Mouse (Mus musculus) spleen, adult 2 months (tissue): ENCODE measurements around the gene Cep295nl. TPM values are rescaled to one million over a fixed set of nuclear protein-coding genes. Genes with fewer than 3 reads are reported as not detected.

ENCODE experiments used
- DNase-seq, 2 experiments: peaks; one replicate each; pipeline versions ENCODE4 v3.0.0 to v3.0.0-alpha.2; 2012 to 2021; ENCODE audit warnings: low spot score in 2 of 2, low read depth in 1 of 2
- H3K27ac ChIP-seq: fragments of 200-500 bp; 2 replicates; pipeline ENCODE4 v1.5.1; 2012; ENCODE audit warnings: low read length, inconsistent platforms; ENCODE audit not compliant: insufficient read depth
- H3K27me3 ChIP-seq: fragments of 200-500 bp; 2 replicates; pipeline ENCODE4 v1.6.1; 2012; ENCODE audit warnings: mild to moderate bottlenecking, moderate library complexity, low read length, inconsistent platforms; ENCODE audit not compliant: control insufficient read depth, insufficient read depth
- H3K36me3 ChIP-seq: fragments of 200-500 bp; 2 replicates; pipeline ENCODE4 v1.6.1; 2012; ENCODE audit warnings: mild to moderate bottlenecking, low read length, inconsistent platforms; ENCODE audit not compliant: control insufficient read depth, insufficient read depth
- H3K4me1 ChIP-seq: fragments of 200-500 bp; 2 replicates; pipeline ENCODE4 v1.6.1; 2011; ENCODE audit warnings: inconsistent platforms; ENCODE audit not compliant: control insufficient read depth, insufficient read depth, insufficient read length
- H3K4me3 ChIP-seq: fragments of 200-500 bp; 2 replicates; pipeline ENCODE4 v1.5.1; 2011; ENCODE audit warnings: mild to moderate bottlenecking, inconsistent platforms; ENCODE audit not compliant: insufficient read depth, insufficient read length; ENCODE audit errors: extremely low read depth
- CTCF ChIP-seq: fragments of 200-500 bp; IDR thresholded peaks from 2 replicates; pipeline ENCODE4 v1.5.1; 2011; ENCODE audit warnings: mild to moderate bottlenecking, inconsistent platforms; ENCODE audit not compliant: insufficient read depth, insufficient read length, insufficient replicate concordance; ENCODE audit errors: extremely low read depth
- POLR2A ChIP-seq: fragments of 200-500 bp; IDR thresholded peaks from 2 replicates; pipeline ENCODE4 v1.6.1; 2011; ENCODE audit warnings: low read depth, low read length, inconsistent platforms
- WGBS: fragments of 180-500 bp; shearing (Covaris S2); methylation state at CpG from one replicate; pipeline ENCODE4 v1.1.7; 2018; 5-methylcytosine and 5-hydroxymethylcytosine counted together
- polyA plus RNA-seq: library from polyadenylated mRNA; depleted of rRNA; stranded (reverse); fragments of >200 nt; gene quantifications from 2 replicates; pipeline ENCODE4 v1.2.3, GENCODE M21; 2012

Gene Cep295nl
- polyA plus RNA-seq, 1 experiment, result not detected

GRCm38 (mm10) chr11:118330777-118331176, 11.5 kb downstream of the Cep295nl start:
- no peaks in the 10 kb centered on the region; the same call in 1 of the 2 replicates for H3K4me1 ChIP-seq
- H3K27me3 ChIP-seq, result no peaks in the 10 kb centered on the region
- H3K36me3 ChIP-seq, result no peaks in the 10 kb centered on the region
- DNase-seq, result no peak
- no peak overlapping the region for H3K27ac ChIP-seq
- 94% methylated on average over 16 of the region's 16 CpGs for WGBS
- no peak overlapping the region for H3K4me3 ChIP-seq
- TF ChIP-seq CTCF (no peak), POLR2A (no peak)

GRCm38 (mm10) chr11:118330361-118330760, 11.9 kb downstream of the Cep295nl start:
- no peak for TF ChIP-seq CTCF
- no peak for TF ChIP-seq POLR2A
- H3K27me3 ChIP-seq, result no peaks in the 10 kb centered on the region
- H3K27ac ChIP-seq, result no peak overlapping the region
- no peak for DNase-seq
- no peaks in the 10 kb centered on the region; the same call in 1 of the 2 replicates for H3K4me1 ChIP-seq
- no peaks in the 10 kb centered on the region for H3K36me3 ChIP-seq
- no peak overlapping the region for H3K4me3 ChIP-seq
- 92% methylated on average over 14 of the region's 14 CpGs for WGBS

- WGBS, result 87% methylated on average over 5 of the region's 5 CpGs
- Histone ChIP-seq H3K27me3 (no peaks in the 10 kb centered on the region), H3K27ac (no peak overlapping the region), H3K4me1 (no peaks in the 10 kb centered on the region; the same call in 1 of the 2 replicates), H3K4me3 (no peak overlapping the region), H3K36me3 (no peaks in the 10 kb centered on the region)
- no peak for TF ChIP-seq POLR2A
- no peak for TF ChIP-seq CTCF
- DNase-seq, result no peak
Measured at GRCm38 (mm10) chr11:118328947-118329346, 13.4 kb downstream of the Cep295nl start.

GRCm38 (mm10) chr11:118328511-118328910, 13.8 kb downstream of the Cep295nl start:
- Histone ChIP-seq H3K27ac (no peak overlapping the region), H3K27me3 (no peaks in the 10 kb centered on the region), H3K36me3 (no peaks in the 10 kb centered on the region), H3K4me1 (no peaks in the 10 kb centered on the region; the same call in 1 of the 2 replicates), H3K4me3 (no peak overlapping the region)
- TF ChIP-seq CTCF (no peak), POLR2A (no peak)
- no peak for DNase-seq
- 91% methylated on average over 6 of the region's 6 CpGs for WGBS

- Histone ChIP-seq H3K4me1 (no peaks in the 10 kb centered on the region; the same call in 1 of the 2 replicates), H3K36me3 (no peaks in the 10 kb centered on the region), H3K4me3 (no peak overlapping the region), H3K27me3 (no peaks in the 10 kb centered on the region), H3K27ac (peak overlapping the region; percentile 45)
- WGBS, result 90% methylated on average over 24 of the region's 24 CpGs
- TF ChIP-seq CTCF (no peak), POLR2A (no peak)
- DNase-seq, result no peak
Measured at GRCm38 (mm10) chr11:118326991-118327971, 15.0 kb downstream of the Cep295nl start.

- Histone ChIP-seq H3K27ac (no peak overlapping the region), H3K4me3 (no peak overlapping the region), H3K27me3 (no peaks in the 10 kb centered on the region), H3K4me1 (no peaks in the 10 kb centered on the region; the same call in 1 of the 2 replicates), H3K36me3 (no peaks in the 10 kb centered on the region)
- TF ChIP-seq POLR2A (no peak), CTCF (no peak)
- DNase-seq, result no peak
- WGBS, result 84% methylated on average over 4 of the region's 4 CpGs
Measured at GRCm38 (mm10) chr11:118326491-118326890, 15.8 kb downstream of the Cep295nl start.
